Mouse (Mus musculus): ENCODE measurements around the gene Trank1. TPM values are rescaled to one million over a fixed set of nuclear protein-coding genes. Genes with fewer than 3 reads are reported as not detected.

Gene Trank1
- polyA plus RNA-seq, 1 experiment from 2014 or later: 12.4 TPM

GRCm38 (mm10) chr9:111408012-111408411, 96.5 kb downstream of the Trank1 start:
- Histone ChIP-seq H3K36me3 (no peaks in the 10 kb centered on the region), H3K27me3 (replicated peaks) (no peaks in the 10 kb centered on the region), H3K4me3 (replicated peaks) (no peak overlapping the region), H3K4me2 (no peak overlapping the region), H3K9ac (replicated peaks) (no peak overlapping the region), H3K9me3 (replicated peaks) (no peaks in the 10 kb centered on the region), H3K27ac (replicated peaks) (no peak overlapping the region), H3K4me1 (peaks cover 20% of the 10 kb centered on the region)
- WGBS: 74% methylated on average over 6 of the region's 6 CpGs
- no peak for ATAC-seq (ENCODE audit: low FRiP score)

GRCm38 (mm10) chr9:111408427-111408826, 96.9 kb downstream of the Trank1 start:
- H3K27ac ChIP-seq (replicated peaks): no peak overlapping the region
- H3K9ac ChIP-seq (replicated peaks): no peak overlapping the region
- H3K4me2 ChIP-seq: no peak overlapping the region
- H3K4me1 ChIP-seq: peaks cover 25% of the 10 kb centered on the region
- ATAC-seq (ENCODE audit: low FRiP score): no peak
- no peaks in the 10 kb centered on the region for H3K9me3 ChIP-seq (replicated peaks)
- 91% methylated on average over 10 of the region's 10 CpGs for WGBS
- H3K36me3 ChIP-seq: no peaks in the 10 kb centered on the region
- H3K4me3 ChIP-seq (replicated peaks): no peak overlapping the region
- H3K27me3 ChIP-seq (replicated peaks): no peaks in the 10 kb centered on the region

- 26% methylated on average over 16 of the region's 16 CpGs for WGBS
Observed at GRCm38 (mm10) chr9:111412471-111413160, 101.1 kb downstream of the Trank1 start.

GRCm38 (mm10) chr9:111421862-111422261, 110.3 kb downstream of the Trank1 start:
- H3K36me3 ChIP-seq: no peaks in the 10 kb centered on the region
- no peak overlapping the region for H3K9ac ChIP-seq (replicated peaks)
- no peak overlapping the region for H3K4me3 ChIP-seq (replicated peaks)
- no peak overlapping the region for H3K4me2 ChIP-seq
- no peaks in the 10 kb centered on the region for H3K9me3 ChIP-seq (replicated peaks)
- no peak for ATAC-seq (ENCODE audit: low FRiP score)
- H3K27me3 ChIP-seq (replicated peaks): no peaks in the 10 kb centered on the region
- WGBS: 85% methylated on average over 2 of the region's 2 CpGs
- no peak overlapping the region for H3K27ac ChIP-seq (replicated peaks)
- H3K4me1 ChIP-seq: peaks cover 9% of the 10 kb centered on the region

More at GRCm38 (mm10) chr9:111412471-111413160, 101.1 kb downstream of the Trank1 start:
- Histone ChIP-seq H3K4me2 (peak overlapping the region; percentile 29), H3K27me3 (replicated peaks) (no peaks in the 10 kb centered on the region), H3K9ac (replicated peaks) (no peak overlapping the region), H3K9me3 (replicated peaks) (no peaks in the 10 kb centered on the region), H3K36me3 (no peaks in the 10 kb centered on the region), H3K4me3 (replicated peaks) (no peak overlapping the region), H3K27ac (replicated peaks) (peak overlapping the region; percentile 80), H3K4me1 (peaks cover 30% of the 10 kb centered on the region)
- peak; percentile 79 for ATAC-seq (ENCODE audit: low FRiP score)

GRCm38 (mm10) chr9:111422567-111422966, 111.0 kb downstream of the Trank1 start:
- H3K9me3 ChIP-seq (replicated peaks): no peaks in the 10 kb centered on the region
- H3K27ac ChIP-seq (replicated peaks): no peak overlapping the region
- no peak overlapping the region for H3K4me2 ChIP-seq
- H3K4me1 ChIP-seq: peaks cover 9% of the 10 kb centered on the region
- ATAC-seq (ENCODE audit: low FRiP score): no peak
- H3K27me3 ChIP-seq (replicated peaks): no peaks in the 10 kb centered on the region
- H3K4me3 ChIP-seq (replicated peaks): no peak overlapping the region
- WGBS: 68% methylated on average over 5 of the region's 5 CpGs
- no peaks in the 10 kb centered on the region for H3K36me3 ChIP-seq
- H3K9ac ChIP-seq (replicated peaks): no peak overlapping the region

- 0 out of 2 replicates have a peak overlapping the region, but pooled peaks have one; percentile 23 for H3K27ac ChIP-seq (replicated peaks)
- 40% methylated on average over 6 of the region's 6 CpGs for WGBS
- no peaks in the 10 kb centered on the region for H3K27me3 ChIP-seq (replicated peaks)
- H3K4me3 ChIP-seq (replicated peaks): no peak overlapping the region
- H3K36me3 ChIP-seq: no peaks in the 10 kb centered on the region
- H3K4me1 ChIP-seq: peaks cover 9% of the 10 kb centered on the region
- no peak overlapping the region for H3K9ac ChIP-seq (replicated peaks)
- H3K9me3 ChIP-seq (replicated peaks): no peaks in the 10 kb centered on the region
- H3K4me2 ChIP-seq: no peak overlapping the region
- ATAC-seq (ENCODE audit: low FRiP score): no peak
Observed at GRCm38 (mm10) chr9:111425113-111425512, 113.6 kb downstream of the Trank1 start.

- WGBS: 54% methylated on average over 4 of the region's 4 CpGs
Observed at GRCm38 (mm10) chr9:111425952-111426351, 114.4 kb downstream of the Trank1 start.

GRCm38 (mm10) chr9:111427891-111428555, 116.5 kb downstream of the Trank1 start:
- 87% methylated on average over 9 of the region's 9 CpGs for WGBS

More at GRCm38 (mm10) chr9:111425952-111426351, 114.4 kb downstream of the Trank1 start:
- no peaks in the 10 kb centered on the region for H3K36me3 ChIP-seq
- ATAC-seq (ENCODE audit: low FRiP score): peak; percentile 77
- no peaks in the 10 kb centered on the region for H3K9me3 ChIP-seq (replicated peaks)
- H3K27ac ChIP-seq (replicated peaks): no peak overlapping the region; the same call in 1 of the 2 replicates
- no peak overlapping the region for H3K4me3 ChIP-seq (replicated peaks)
- H3K9ac ChIP-seq (replicated peaks): no peak overlapping the region
- peaks cover 9% of the 10 kb centered on the region for H3K4me1 ChIP-seq
- H3K27me3 ChIP-seq (replicated peaks): no peaks in the 10 kb centered on the region
- H3K4me2 ChIP-seq: no peak overlapping the region

GRCm38 (mm10) chr9:111428698-111429362, 117.3 kb downstream of the Trank1 start:
- H3K4me2 ChIP-seq: no peak overlapping the region
- H3K9ac ChIP-seq (replicated peaks): no peak overlapping the region
- no peak for ATAC-seq (ENCODE audit: low FRiP score)
- peaks cover 9% of the 10 kb centered on the region for H3K4me1 ChIP-seq
- no peaks in the 10 kb centered on the region for H3K36me3 ChIP-seq
- no peaks in the 10 kb centered on the region for H3K27me3 ChIP-seq (replicated peaks)
- H3K27ac ChIP-seq (replicated peaks): no peak overlapping the region
- H3K4me3 ChIP-seq (replicated peaks): no peak overlapping the region
- 65% methylated on average over 8 of the region's 8 CpGs for WGBS
- H3K9me3 ChIP-seq (replicated peaks): no peaks in the 10 kb centered on the region

More at GRCm38 (mm10) chr9:111427891-111428555, 116.5 kb downstream of the Trank1 start:
- H3K36me3 ChIP-seq: no peaks in the 10 kb centered on the region
- no peaks in the 10 kb centered on the region for H3K9me3 ChIP-seq (replicated peaks)
- H3K4me2 ChIP-seq: no peak overlapping the region
- H3K27ac ChIP-seq (replicated peaks): no peak overlapping the region
- peaks cover 9% of the 10 kb centered on the region for H3K4me1 ChIP-seq
- ATAC-seq (ENCODE audit: low FRiP score): no peak
- H3K4me3 ChIP-seq (replicated peaks): no peak overlapping the region
- H3K27me3 ChIP-seq (replicated peaks): no peaks in the 10 kb centered on the region
- no peak overlapping the region for H3K9ac ChIP-seq (replicated peaks)

- H3K36me3 ChIP-seq: no peaks in the 10 kb centered on the region
- no peaks in the 10 kb centered on the region for H3K9me3 ChIP-seq (replicated peaks)
- WGBS: 55% methylated on average over 2 of the region's 2 CpGs
- no peak overlapping the region for H3K27ac ChIP-seq (replicated peaks)
- H3K4me2 ChIP-seq: no peak overlapping the region
- H3K27me3 ChIP-seq (replicated peaks): no peaks in the 10 kb centered on the region
- no peak for ATAC-seq (ENCODE audit: low FRiP score)
- no peak overlapping the region for H3K9ac ChIP-seq (replicated peaks)
- H3K4me1 ChIP-seq: peaks cover 9% of the 10 kb centered on the region
- H3K4me3 ChIP-seq (replicated peaks): no peak overlapping the region
Observed at GRCm38 (mm10) chr9:111429363-111429750, 117.8 kb downstream of the Trank1 start.

GRCm38 (mm10) chr9:111435429-111435828, 123.9 kb downstream of the Trank1 start:
- Histone ChIP-seq H3K4me2 (no peak overlapping the region), H3K4me3 (replicated peaks) (no peak overlapping the region), H3K4me1 (peaks cover 5% of the 10 kb centered on the region), H3K27me3 (replicated peaks) (0 out of 2 replicates have a peak, but pooled peaks cover 4% of the 10 kb centered on the region), H3K9me3 (replicated peaks) (no peaks in the 10 kb centered on the region), H3K9ac (replicated peaks) (no peak overlapping the region), H3K36me3 (no peaks in the 10 kb centered on the region), H3K27ac (replicated peaks) (no peak overlapping the region)
- 93% methylated on average over 2 of the region's 2 CpGs for WGBS
- ATAC-seq (ENCODE audit: low FRiP score): no peak
